Mouse (Mus musculus) embryonic facial prominence, embryonic 15.5 days (tissue): ENCODE results near the gene Haspin. TPM values are rescaled to one million over a fixed set of nuclear protein-coding genes. Genes with fewer than 3 reads are reported as not detected.

Source experiments
- polyA plus RNA-seq: library from polyadenylated mRNA; unstranded; fragments of >200 nt; fragmentation: Nextera tagmentation; extraction: Ambion mirVana; gene quantifications from 2 replicates; pipeline ENCODE4 v1.2.1, GENCODE M21; 2015

The Haspin gene
- polyA plus RNA-seq, 1 experiment from 2014 or later: 10.9 TPM

Other genes with a start within 250 kb of the Haspin start
- gene Atp2a3, start 177.1 kb downstream of the Haspin start, polyA plus RNA-seq: 4.0 and 5.0 TPM in 2 replicates
- 2.6 and 2.8 TPM in 2 replicates for gene P2rx1, start 139.2 kb downstream of the Haspin start, polyA plus RNA-seq
- gene Camkk1, start 119.3 kb downstream of the Haspin start, polyA plus RNA-seq: 11.4 and 12.0 TPM in 2 replicates
- gene Ncbp3, start 90.5 kb downstream of the Haspin start, polyA plus RNA-seq: 10.9 and 11.6 TPM in 2 replicates
- 0.28 and 0.40 TPM in 2 replicates for gene Itgae, start 47.7 kb downstream of the Haspin start, polyA plus RNA-seq
- 0.98 and 1.0 TPM in 2 replicates for gene P2rx5, start 22.1 kb upstream of the Haspin start, polyA plus RNA-seq
- 91.9 and 100 TPM in 2 replicates for gene Emc6, start 38.7 kb upstream of the Haspin start, polyA plus RNA-seq
- gene Tax1bp3, start 38.8 kb upstream of the Haspin start, polyA plus RNA-seq: 210 and 221 TPM in 2 replicates
- gene Ctns, start 60.7 kb upstream of the Haspin start, polyA plus RNA-seq: 23.0 and 25.5 TPM in 2 replicates
- 2.7 and 2.9 TPM in 2 replicates for gene Shpk, start 61.2 kb upstream of the Haspin start, polyA plus RNA-seq
- 0.24 and 0.34 TPM in 2 replicates for gene Trpv1, start 96.0 kb upstream of the Haspin start, polyA plus RNA-seq
- gene Trpv3, start 129.1 kb upstream of the Haspin start, polyA plus RNA-seq: 0.84 and 0.87 TPM in 2 replicates
- gene Aspa, start 191.3 kb upstream of the Haspin start, polyA plus RNA-seq: 2.0 and 2.4 TPM in 2 replicates
- not detected in 2 replicates for gene Gm49340, start 191.4 kb upstream of the Haspin start, polyA plus RNA-seq
- not detected in 2 replicates for gene Spata22, start 191.4 kb upstream of the Haspin start, polyA plus RNA-seq
- not detected in 2 replicates for gene Olfr20, start 212.5 kb upstream of the Haspin start, polyA plus RNA-seq
- 0.13 and 0.17 TPM in 2 replicates for gene Olfr376, start 233.0 kb upstream of the Haspin start, polyA plus RNA-seq